Mouse (Mus musculus): ENCODE results near the gene Tor1aip2.

DNA sequence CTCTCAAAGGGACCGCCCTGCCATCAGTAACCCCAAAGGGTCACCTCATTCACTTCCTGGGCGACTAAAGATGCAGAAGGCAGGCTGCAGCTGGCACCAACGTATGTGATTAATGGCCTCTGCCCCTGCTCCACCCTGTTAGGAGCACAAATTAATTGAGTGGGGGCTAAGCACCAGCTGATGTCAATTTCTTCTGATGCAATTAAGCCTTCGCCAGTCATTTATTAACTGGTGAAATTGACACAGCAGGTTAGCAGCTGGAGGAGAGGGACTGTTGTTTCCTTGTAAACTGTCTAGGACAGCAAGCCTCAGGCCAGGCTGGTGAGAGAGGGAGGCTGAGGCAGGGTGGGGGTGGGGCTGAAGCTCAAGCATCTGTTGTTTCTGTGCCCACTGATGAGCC lies 54.8 kb downstream of the Tor1aip2 start:
- TF ChIP-seq EP300 (optimal IDR thresholded peaks at IDR 0.05) (no peak), CTCF (IDR thresholded peaks at IDR 0.05; ENCODE audit: low read depth) (no peak)

Measured in stomach, postnatal 0 days (tissue).